Comparison of ENCODE assay signal across 15 mouse cellular contexts in genomic region chr3:147428837-147429236, GRCm38 (mm10).
"Had no signal": no experiment of that assay in that cellular context is flagged by ENCODE, and none has a peak within 500 bp of the region (broad histone marks: within the 10 kb centered on the region; RNA-seq: fewer than 3 reads in every experiment).

No protein-coding gene starts in this region.

- H3K9ac ChIP-seq: liver, embryonic 14.5 days; lung, embryonic 14.5 days; midbrain, embryonic 12.5 days; neural tube, embryonic 13.5 days; neural tube, embryonic 15.5 days had no signal

- H3K27me3 ChIP-seq: midbrain, embryonic 12.5 days; neural tube, embryonic 13.5 days; neural tube, embryonic 15.5 days had no signal

- DNase-seq: lung, adult 18-20 months; lung, embryonic 14.5 days; lung, postnatal 10 days; lung, postnatal 4 days; midbrain, embryonic 14.5 days; right cerebral cortex, postnatal 14 days; spleen, adult 18-20 months; thymus, adult 18-20 months; thymus, postnatal 14 days; thymus, postnatal 36 days had no signal

- H3K4me2 ChIP-seq: lung, embryonic 14.5 days; midbrain, embryonic 12.5 days; neural tube, embryonic 13.5 days; neural tube, embryonic 15.5 days had no signal

- H3K36me3 ChIP-seq: midbrain, embryonic 12.5 days; neural tube, embryonic 13.5 days; neural tube, embryonic 15.5 days had no signal

- H3K4me3 ChIP-seq: midbrain, embryonic 12.5 days; myocyte; neural tube, embryonic 13.5 days; neural tube, embryonic 15.5 days had no signal

- H3K9me3 ChIP-seq: midbrain, embryonic 12.5 days; neural tube, embryonic 13.5 days; neural tube, embryonic 15.5 days had no signal

- H3K27ac ChIP-seq: liver, embryonic 14.5 days; midbrain, embryonic 12.5 days; neural tube, embryonic 13.5 days; neural tube, embryonic 15.5 days had no signal
